Mouse (Mus musculus): ENCODE measurements around the gene Tfip11. TPM values are rescaled to one million over a fixed set of nuclear protein-coding genes. Genes with fewer than 3 reads are reported as not detected.

Tfip11 gene
- polyA plus RNA-seq, 1 experiment from 2014 or later = 19.8 TPM

GRCm38 (mm10) chr5:112284203-112284582, 42.0 kb upstream of the Tfip11 start:
- Histone ChIP-seq H3K4me3 (replicated peaks; ENCODE audit: low read depth, low read length) (no peak overlapping the region), H3K9ac (ENCODE audit: low read depth, low read length) (no peak overlapping the region), H3K27ac (0 out of 2 replicates have a peak overlapping the region, but pooled peaks have one; percentile 27), H3K4me2 (ENCODE audit: low read length) (no peak overlapping the region), H3K4me1 (replicated peaks; ENCODE audit: insufficient read depth, low read length) (peaks cover 18% of the 10 kb centered on the region), H3K9me3 (replicated peaks; ENCODE audit: low read length) (no peaks in the 10 kb centered on the region), H3K27me3 (ENCODE audit: insufficient read depth, low read length) (no peaks in the 10 kb centered on the region), H3K36me3 (ENCODE audit: insufficient read depth, low read length) (no peaks in the 10 kb centered on the region)
- DNase-seq (ENCODE audit: low spot score) (no peak), ATAC-seq (replicated peaks; ENCODE audit: low FRiP score, low read depth) (no peak)
- WGBS = 73% methylated on average over 7 of the region's 7 CpGs
- TF ChIP-seq CTCF (IDR thresholded peaks at IDR 0.05; ENCODE audit: low read depth) = no peak

- Histone ChIP-seq H3K4me3 (replicated peaks; ENCODE audit: low read depth, low read length) (no peak overlapping the region), H3K9ac (ENCODE audit: low read depth, low read length) (no peak overlapping the region), H3K4me1 (replicated peaks; ENCODE audit: insufficient read depth, low read length) (0 out of 2 replicates have a peak, but pooled peaks cover 10% of the 10 kb centered on the region), H3K36me3 (ENCODE audit: insufficient read depth, low read length) (no peaks in the 10 kb centered on the region), H3K4me2 (ENCODE audit: low read length) (no peak overlapping the region), H3K27me3 (ENCODE audit: insufficient read depth, low read length) (no peaks in the 10 kb centered on the region), H3K27ac (no peak overlapping the region), H3K9me3 (replicated peaks; ENCODE audit: low read length) (no peaks in the 10 kb centered on the region)
- 90% methylated on average over 7 of the region's 7 CpGs for WGBS
- ATAC-seq (replicated peaks; ENCODE audit: low FRiP score, low read depth) = no peak
- DNase-seq (ENCODE audit: low spot score) = no peak
- no peak for TF ChIP-seq CTCF (IDR thresholded peaks at IDR 0.05; ENCODE audit: low read depth)
Observed at GRCm38 (mm10) chr5:112285548-112286085, 40.5 kb upstream of the Tfip11 start.

GRCm38 (mm10) chr5:112286608-112286983, 39.6 kb upstream of the Tfip11 start:
- no peak overlapping the region for H3K4me2 ChIP-seq (ENCODE audit: low read length)
- no peaks in the 10 kb centered on the region for H3K36me3 ChIP-seq (ENCODE audit: insufficient read depth, low read length)
- DNase-seq (ENCODE audit: low spot score) (no peak), ATAC-seq (replicated peaks; ENCODE audit: low FRiP score, low read depth) (no peak)
- no peak overlapping the region for H3K9ac ChIP-seq (ENCODE audit: low read depth, low read length)
- no peak overlapping the region for H3K4me3 ChIP-seq (replicated peaks; ENCODE audit: low read depth, low read length)
- WGBS = 72% methylated on average over 2 of the region's 2 CpGs
- no peak overlapping the region for H3K27ac ChIP-seq
- H3K9me3 ChIP-seq (replicated peaks; ENCODE audit: low read length) = no peaks in the 10 kb centered on the region
- H3K4me1 ChIP-seq (replicated peaks; ENCODE audit: insufficient read depth, low read length) = peaks cover 10% of the 10 kb centered on the region; the same call in 1 of the 2 replicates
- no peaks in the 10 kb centered on the region for H3K27me3 ChIP-seq (ENCODE audit: insufficient read depth, low read length)
- no peak for TF ChIP-seq CTCF (IDR thresholded peaks at IDR 0.05; ENCODE audit: low read depth)

- WGBS = 65% methylated on average over 11 of the region's 11 CpGs
- Histone ChIP-seq H3K36me3 (ENCODE audit: insufficient read depth, low read length) (no peaks in the 10 kb centered on the region), H3K27ac (no peak overlapping the region), H3K4me2 (ENCODE audit: low read length) (no peak overlapping the region), H3K9me3 (replicated peaks; ENCODE audit: low read length) (no peaks in the 10 kb centered on the region), H3K4me3 (replicated peaks; ENCODE audit: low read depth, low read length) (no peak overlapping the region), H3K27me3 (ENCODE audit: insufficient read depth, low read length) (no peaks in the 10 kb centered on the region), H3K9ac (ENCODE audit: low read depth, low read length) (no peak overlapping the region), H3K4me1 (replicated peaks; ENCODE audit: insufficient read depth, low read length) (peaks cover 14% of the 10 kb centered on the region; the same call in 1 of the 2 replicates)
- ATAC-seq (replicated peaks; ENCODE audit: low FRiP score, low read depth) (no peak), DNase-seq (ENCODE audit: low spot score) (no peak)
- no peak for TF ChIP-seq CTCF (IDR thresholded peaks at IDR 0.05; ENCODE audit: low read depth)
Observed at GRCm38 (mm10) chr5:112286984-112287641, 39.0 kb upstream of the Tfip11 start.

- H3K27ac ChIP-seq = 0 out of 2 replicates have a peak overlapping the region, but pooled peaks have one; percentile 22
- H3K9me3 ChIP-seq (replicated peaks; ENCODE audit: low read length) = no peaks in the 10 kb centered on the region
- peaks cover 18% of the 10 kb centered on the region; the same call in 1 of the 2 replicates for H3K4me1 ChIP-seq (replicated peaks; ENCODE audit: insufficient read depth, low read length)
- H3K4me3 ChIP-seq (replicated peaks; ENCODE audit: low read depth, low read length) = no peak overlapping the region
- 79% methylated on average over 2 of the region's 2 CpGs for WGBS
- ATAC-seq (replicated peaks; ENCODE audit: low FRiP score, low read depth) (no peak), DNase-seq (ENCODE audit: low spot score) (no peak)
- no peaks in the 10 kb centered on the region for H3K36me3 ChIP-seq (ENCODE audit: insufficient read depth, low read length)
- TF ChIP-seq CTCF (IDR thresholded peaks at IDR 0.05; ENCODE audit: low read depth) = no peak
- no peaks in the 10 kb centered on the region for H3K27me3 ChIP-seq (ENCODE audit: insufficient read depth, low read length)
- H3K9ac ChIP-seq (ENCODE audit: low read depth, low read length) = no peak overlapping the region
- no peak overlapping the region for H3K4me2 ChIP-seq (ENCODE audit: low read length)
Observed at GRCm38 (mm10) chr5:112287652-112288051, 38.5 kb upstream of the Tfip11 start.

- H3K36me3 ChIP-seq (ENCODE audit: insufficient read depth, low read length) = no peaks in the 10 kb centered on the region
- H3K4me1 ChIP-seq (replicated peaks; ENCODE audit: insufficient read depth, low read length) = peaks cover 18% of the 10 kb centered on the region; the same call in 1 of the 2 replicates
- no peaks in the 10 kb centered on the region for H3K9me3 ChIP-seq (replicated peaks; ENCODE audit: low read length)
- H3K4me2 ChIP-seq (ENCODE audit: low read length) = peak overlapping the region; percentile 27; the same call in 1 of the 2 replicates
- H3K9ac ChIP-seq (ENCODE audit: low read depth, low read length) = no peak overlapping the region
- 0 out of 2 replicates have a peak overlapping the region, but pooled peaks have one; percentile 22 for H3K27ac ChIP-seq
- no peak overlapping the region for H3K4me3 ChIP-seq (replicated peaks; ENCODE audit: low read depth, low read length)
- no peak for TF ChIP-seq CTCF (IDR thresholded peaks at IDR 0.05; ENCODE audit: low read depth)
- no peaks in the 10 kb centered on the region for H3K27me3 ChIP-seq (ENCODE audit: insufficient read depth, low read length)
- WGBS = 71% methylated on average over 9 of the region's 9 CpGs
- DNase-seq (ENCODE audit: low spot score) (no peak), ATAC-seq (replicated peaks; ENCODE audit: low FRiP score, low read depth) (no peak)
Observed at GRCm38 (mm10) chr5:112288193-112289141, 37.7 kb upstream of the Tfip11 start.
